Mouse (Mus musculus): ENCODE results near the gene Sdccag8.

GRCm38 (mm10) chr1:176798673-176799072 is 15.8 kb upstream of the Sdccag8 start:
- TF ChIP-seq POLR2A (IDR thresholded peaks at IDR 0.05; ENCODE audit: low read depth, low read length) (no peak), CTCF (conservative IDR thresholded peaks at IDR 0.05; ENCODE audit: insufficient read depth, insufficient read length, low read depth, low read length) (no peak)
